Mouse (Mus musculus): Measurements from ENCODE around the gene Ap3s2.

- no peak for TF ChIP-seq CTCF (IDR thresholded peaks at IDR 0.05; ENCODE audit: control insufficient read depth, insufficient read depth, insufficient read length)
- no peak for TF ChIP-seq MYOG (IDR thresholded peaks at IDR 0.05; ENCODE audit: control insufficient read depth, extremely low read depth, insufficient read length)
- TF ChIP-seq CEBPB (IDR thresholded peaks at IDR 0.05; ENCODE audit: low read depth): no peak
- TF ChIP-seq FOSL1 (IDR thresholded peaks at IDR 0.05; ENCODE audit: insufficient read depth, low read length, poor library complexity, severe bottlenecking): no peak
- no peak for TF ChIP-seq MAX (IDR thresholded peaks at IDR 0.05)
- no peak for TF ChIP-seq USF1 (IDR thresholded peaks at IDR 0.05; ENCODE audit: low read depth)
- no peak for TF ChIP-seq MYOD1 (IDR thresholded peaks at IDR 0.05; ENCODE audit: control insufficient read depth, insufficient read length, low read depth)
Observed at GRCm38 (mm10) chr7:79968326-79968725, 47.9 kb upstream of the Ap3s2 start.
